In the genomic region with DNA sequence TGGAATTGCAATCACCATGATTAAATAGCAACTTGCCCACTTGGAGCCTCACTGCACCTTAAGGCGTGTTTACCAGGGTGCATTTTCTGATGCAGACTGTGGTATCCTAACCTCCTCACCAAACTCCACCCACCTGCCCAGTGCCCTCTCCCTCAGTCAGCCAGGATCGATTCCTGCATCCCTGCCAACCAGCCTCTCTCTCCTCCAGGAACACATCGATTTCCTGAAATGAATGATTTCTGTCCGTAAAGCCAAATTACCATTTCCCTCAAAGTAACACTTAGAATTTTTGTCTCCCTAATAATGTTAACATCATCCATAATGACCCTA, we compare ENCODE assay signal across 21 mouse cellular contexts.
DNase-seq lines count a peak whose midpoint lies in the region; ATAC-seq and TF ChIP-seq lines count a peak whose summit lies in the region.
"Had no signal": no experiment of that assay in that cellular context is flagged by ENCODE, and none has a peak within 500 bp of the region (broad histone marks: within the 10 kb centered on the region; RNA-seq: fewer than 3 reads in every experiment).

No protein-coding gene starts in this region.

- H3K36me3 ChIP-seq in hindbrain, embryonic 16.5 days (ENCODE audit: control insufficient read depth, insufficient read depth, low read length) = no peaks in the 10 kb centered on the region
- no peaks in the 10 kb centered on the region for H3K36me3 ChIP-seq in hindbrain, embryonic 11.5 days (ENCODE audit: control insufficient read depth, insufficient read depth, low read length)
- H3K36me3 ChIP-seq in liver, adult 2 months (ENCODE audit: control insufficient read depth, insufficient read depth, low read length) = no peaks in the 10 kb centered on the region
- H3K36me3 ChIP-seq in neural tube, embryonic 14.5 days (ENCODE audit: control insufficient read depth, insufficient read depth, low read length) = no peaks in the 10 kb centered on the region
- H3K36me3 ChIP-seq: embryonic facial prominence, embryonic 10.5 days; embryonic facial prominence, embryonic 12.5 days; forebrain, embryonic 15.5 days; G1E had no signal

- 0 out of 2 replicates have a peak, but pooled peaks have one; percentile 37 for ATAC-seq in hindbrain, embryonic 16.5 days
- ATAC-seq in hindbrain, embryonic 11.5 days (ENCODE audit: low FRiP score) = no peak
- ATAC-seq in neural tube, embryonic 14.5 days (ENCODE audit: low read depth) = peak; percentile 44
- ATAC-seq: activated CD4-positive, CD25-positive, alpha-beta regulatory T cell, adult 4 months; CD4-positive, CD25-positive, alpha-beta regulatory T cell, adult 4 months; forebrain, embryonic 13.5 days; forebrain, embryonic 15.5 days; Patski had no signal

- H3K4me2 ChIP-seq in hindbrain, embryonic 16.5 days (ENCODE audit: low read length) = no peak overlapping the region
- no peak overlapping the region for H3K4me2 ChIP-seq in hindbrain, embryonic 11.5 days (replicated peaks; ENCODE audit: low read depth, low read length)
- no peak overlapping the region for H3K4me2 ChIP-seq in neural tube, embryonic 14.5 days (ENCODE audit: low read depth, low read length)
- H3K4me2 ChIP-seq: embryonic facial prominence, embryonic 12.5 days; forebrain, embryonic 13.5 days; forebrain, embryonic 15.5 days had no signal

- H3K4me1 ChIP-seq in hindbrain, embryonic 16.5 days (ENCODE audit: control insufficient read depth, insufficient read depth, low read depth, low read length) = peaks cover 11% of the 10 kb centered on the region
- H3K4me1 ChIP-seq in hindbrain, embryonic 11.5 days (replicated peaks; ENCODE audit: control insufficient read depth, insufficient read depth, low read length) = peaks cover 2% of the 10 kb centered on the region; the same call in 1 of the 2 replicates
- no peaks in the 10 kb centered on the region for H3K4me1 ChIP-seq in liver, adult 2 months (ENCODE audit: control insufficient read depth, insufficient read depth, low read length)
- H3K4me1 ChIP-seq in neural tube, embryonic 14.5 days (ENCODE audit: control insufficient read depth, insufficient read depth, low read length) = peaks cover 9% of the 10 kb centered on the region
- H3K4me1 ChIP-seq: embryonic facial prominence, embryonic 12.5 days had no signal

- DNase-seq in adrenal gland, adult 2 months = peak; percentile 1
- no peak for DNase-seq in adrenal gland, postnatal 10 days
- no peak for DNase-seq in hindbrain, embryonic 11.5 days (ENCODE audit: low spot score)
- DNase-seq in liver, adult 2 months (ENCODE audit: extremely low read depth, low read depth, low spot score) = peak; percentile 85
- DNase-seq in liver = no peak
- no peak for DNase-seq in lung, postnatal 36 days
- DNase-seq: B cell, adult 2 months; cerebellum, adult 11-12 months; cerebellum, adult 2 months; cerebellum, adult 9-10 months; cerebellum, postnatal 25 days had no signal

- no peak overlapping the region for H3K9ac ChIP-seq in hindbrain, embryonic 16.5 days (ENCODE audit: low read depth, low read length)
- H3K9ac ChIP-seq in hindbrain, embryonic 11.5 days (ENCODE audit: low read depth, low read length) = no peak overlapping the region
- no peak overlapping the region for H3K9ac ChIP-seq in liver, adult 2 months (ENCODE audit: low read depth, low read length)
- no peak overlapping the region for H3K9ac ChIP-seq in neural tube, embryonic 14.5 days (replicated peaks; ENCODE audit: low read depth, low read length)
- H3K9ac ChIP-seq: embryonic facial prominence, embryonic 12.5 days; forebrain, embryonic 13.5 days; forebrain, embryonic 15.5 days had no signal

- WGBS in hindbrain, embryonic 16.5 days = 55% methylated on average over 4 of the region's 4 CpGs
- WGBS in hindbrain, embryonic 11.5 days = 85% methylated on average over 4 of the region's 4 CpGs
- WGBS in liver, adult 2 months = 50% methylated on average over 4 of the region's 4 CpGs
- WGBS in neural tube, embryonic 14.5 days = 42% methylated on average over 4 of the region's 4 CpGs

- TF ChIP-seq POLR2A in liver, adult 2 months (IDR thresholded peaks at IDR 0.05; ENCODE audit: extremely low read depth, insufficient read depth, low read length) = no peak

- no peaks in the 10 kb centered on the region for H3K27me3 ChIP-seq in hindbrain, embryonic 16.5 days (replicated peaks; ENCODE audit: control insufficient read depth, insufficient read depth, low read length)
- H3K27me3 ChIP-seq in hindbrain, embryonic 11.5 days (ENCODE audit: control insufficient read depth, insufficient read depth, low read length) = no peaks in the 10 kb centered on the region
- no peaks in the 10 kb centered on the region for H3K27me3 ChIP-seq in liver, adult 2 months (ENCODE audit: control insufficient read depth, insufficient read depth, low read length)
- H3K27me3 ChIP-seq in neural tube, embryonic 14.5 days (ENCODE audit: control insufficient read depth, insufficient read depth, low read length) = no peaks in the 10 kb centered on the region
- H3K27me3 ChIP-seq: embryonic facial prominence, embryonic 12.5 days; forebrain, embryonic 13.5 days; forebrain, embryonic 15.5 days had no signal

- no peak overlapping the region for H3K27ac ChIP-seq in hindbrain, embryonic 16.5 days (ENCODE audit: low read depth, low read length)
- H3K27ac ChIP-seq in hindbrain, embryonic 11.5 days (ENCODE audit: low read depth, low read length) = no peak overlapping the region
- H3K27ac ChIP-seq in liver, adult 2 months (replicated peaks; ENCODE audit: insufficient read depth, low read depth, low read length) = no peak overlapping the region
- no peak overlapping the region for H3K27ac ChIP-seq in neural tube, embryonic 14.5 days (ENCODE audit: low read depth, low read length)
- H3K27ac ChIP-seq: embryonic facial prominence, embryonic 10.5 days; embryonic facial prominence, embryonic 12.5 days; forebrain, embryonic 13.5 days; forebrain, embryonic 15.5 days had no signal

- no peak for TF ChIP-seq CTCF in liver, adult 2 months (IDR thresholded peaks at IDR 0.05; ENCODE audit: low read depth, low read length)

- H3K9me3 ChIP-seq in hindbrain, embryonic 16.5 days (ENCODE audit: control insufficient read depth, low read length) = no peaks in the 10 kb centered on the region
- H3K9me3 ChIP-seq in hindbrain, embryonic 11.5 days (ENCODE audit: control insufficient read depth, low read length) = no peaks in the 10 kb centered on the region
- no peaks in the 10 kb centered on the region for H3K9me3 ChIP-seq in neural tube, embryonic 14.5 days (ENCODE audit: control insufficient read depth, low read length)
- H3K9me3 ChIP-seq: embryonic facial prominence, embryonic 10.5 days; embryonic facial prominence, embryonic 12.5 days; forebrain, embryonic 13.5 days; forebrain, embryonic 15.5 days had no signal

- no peak overlapping the region for H3K4me3 ChIP-seq in hindbrain, embryonic 16.5 days (ENCODE audit: low read length)
- no peak overlapping the region for H3K4me3 ChIP-seq in hindbrain, embryonic 11.5 days (ENCODE audit: low read depth, low read length)
- no peak overlapping the region for H3K4me3 ChIP-seq in liver, adult 2 months (ENCODE audit: insufficient read depth, low read depth, low read length)
- H3K4me3 ChIP-seq in neural tube, embryonic 14.5 days (ENCODE audit: low read depth, low read length) = no peak overlapping the region
- H3K4me3 ChIP-seq: embryonic facial prominence, embryonic 10.5 days; embryonic facial prominence, embryonic 12.5 days; forebrain, embryonic 13.5 days; forebrain, embryonic 15.5 days had no signal

- no peaks in the 10 kb centered on the region for H3K79me2 ChIP-seq in liver, adult 2 months (ENCODE audit: control insufficient read depth, insufficient read depth, low read length)

Comparison
In these comparisons a context has a peak if more than half of its experiments do, and no peak if none do; other contexts are left out.
1. DNase-seq: peak in adrenal gland, adult 2 months (single experiment) and liver, adult 2 months (single experiment); none in adrenal gland, postnatal 10 days (single experiment), hindbrain, embryonic 11.5 days (single experiment), liver (single experiment) and lung, postnatal 36 days (single experiment).